Mouse (Mus musculus) cerebellum, postnatal 4 days (tissue): ENCODE data around the gene Prkci.

Source experiments
- DNase-seq, 2 experiments: peaks; one replicate each; pipeline ENCODE4 v3.0.0; 2022; ENCODE audit warnings: low spot score in 2 of 2, mixed read lengths in 1 of 2

Prkci gene

GRCm38 (mm10) chr3:31083507-31084245, 88.1 kb downstream of the Prkci start:
- peak in 1 of 2 experiments; percentile 67 for DNase-seq

DNA sequence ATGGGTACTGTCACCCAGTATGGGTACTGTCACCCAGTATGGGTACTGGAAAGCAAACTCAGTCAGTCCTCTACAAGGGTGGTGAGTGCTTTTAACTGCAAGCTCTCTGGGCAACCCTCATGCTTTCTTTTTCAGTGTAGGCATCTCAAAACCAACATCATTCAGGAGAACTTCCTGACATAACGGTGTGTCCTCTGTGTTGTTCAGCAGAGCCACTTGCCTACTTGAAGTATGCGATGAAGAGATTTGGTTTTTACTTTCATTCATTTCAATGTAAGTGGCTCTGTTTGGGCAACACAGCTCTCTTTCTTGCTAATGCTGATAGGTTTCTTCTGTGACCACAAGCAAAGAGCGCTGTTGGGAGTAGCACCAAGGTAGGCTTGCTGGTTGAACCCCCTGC, 89.5 kb downstream of the Prkci start:
- DNase-seq = no peak

- DNase-seq = no peak
These were observed 93.5 kb downstream of the Prkci start for GRCm38 (mm10) chr3:31088789-31089775.

GRCm38 (mm10) chr3:31089956-31090355, 94.4 kb downstream of the Prkci start:
- DNase-seq = no peak

DNA sequence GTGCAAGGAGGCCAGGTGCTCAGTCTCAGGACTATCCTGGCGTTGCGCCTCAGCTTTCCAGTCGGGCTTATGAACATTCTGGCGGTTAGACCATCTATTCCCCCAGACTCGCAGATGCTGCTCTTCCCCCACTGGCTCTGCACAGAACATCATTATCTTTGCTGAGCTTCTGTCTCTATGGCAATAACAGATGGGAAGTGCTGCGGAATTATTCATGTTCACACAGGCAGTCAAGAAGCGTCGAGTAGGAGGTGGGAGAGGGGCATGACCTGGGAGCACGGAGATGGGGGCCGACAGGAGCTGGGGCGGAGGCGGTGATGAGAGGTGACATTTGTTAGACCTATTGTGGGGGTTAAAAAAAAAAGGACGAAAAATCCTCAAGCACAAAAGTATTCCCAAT, 97.6 kb downstream of the Prkci start:
- peak in 1 of 2 experiments; percentile 42 for DNase-seq

DNA sequence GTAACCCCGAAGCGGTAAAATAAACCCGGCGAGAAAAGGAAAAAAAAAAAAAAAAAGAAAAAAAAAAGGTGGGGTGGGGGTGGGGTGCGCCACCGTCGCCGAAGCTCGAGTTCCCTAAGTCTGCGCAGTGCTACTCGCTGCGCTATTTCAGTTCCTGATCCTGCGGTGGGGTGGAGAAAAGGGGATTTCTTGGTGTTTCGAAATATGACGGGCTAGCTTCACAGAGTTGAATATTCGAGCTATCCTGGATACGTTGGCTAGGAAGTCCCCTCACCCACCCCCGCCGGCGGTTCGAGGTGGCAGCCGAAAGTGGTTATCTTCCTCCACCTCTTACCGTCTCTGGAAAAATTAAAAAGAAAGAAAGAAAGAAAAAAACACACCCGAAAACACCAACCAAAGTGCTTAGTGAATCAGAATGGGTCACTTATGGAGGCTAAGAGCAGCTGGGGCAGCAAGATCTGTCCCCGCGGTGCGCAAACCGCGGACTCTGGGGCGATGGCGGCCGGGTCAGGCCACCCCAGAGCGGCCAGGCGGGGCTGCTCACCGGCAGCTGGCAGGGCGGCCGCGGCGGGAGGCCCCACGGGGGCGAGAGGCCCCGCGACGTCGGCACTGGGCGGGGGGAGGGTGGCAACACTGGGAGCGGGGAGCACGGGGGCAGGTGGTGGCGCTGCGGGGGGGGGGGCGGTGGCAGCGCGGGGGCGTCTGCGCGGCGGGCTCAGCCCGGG, 98.2 kb downstream of the Prkci start:
- DNase-seq = peak; percentile 30 to 61

GRCm38 (mm10) chr3:31094531-31095178, 99.1 kb downstream of the Prkci start, which contains the start of gene Skil:
Gene Skil, plus strand, starts transcription at chr3:31095058.
- DNase-seq = peak; percentile 86 to 95

- DNase-seq = peak in 1 of 2 experiments; percentile 30
These were observed 99.6 kb downstream of the Prkci start for GRCm38 (mm10) chr3:31095179-31095490.

GRCm38 (mm10) chr3:31095491-31096154, 100.1 kb downstream of the Prkci start:
- no peak for DNase-seq

- DNase-seq = no peak
These were observed 100.9 kb downstream of the Prkci start for GRCm38 (mm10) chr3:31096155-31097101.

DNA sequence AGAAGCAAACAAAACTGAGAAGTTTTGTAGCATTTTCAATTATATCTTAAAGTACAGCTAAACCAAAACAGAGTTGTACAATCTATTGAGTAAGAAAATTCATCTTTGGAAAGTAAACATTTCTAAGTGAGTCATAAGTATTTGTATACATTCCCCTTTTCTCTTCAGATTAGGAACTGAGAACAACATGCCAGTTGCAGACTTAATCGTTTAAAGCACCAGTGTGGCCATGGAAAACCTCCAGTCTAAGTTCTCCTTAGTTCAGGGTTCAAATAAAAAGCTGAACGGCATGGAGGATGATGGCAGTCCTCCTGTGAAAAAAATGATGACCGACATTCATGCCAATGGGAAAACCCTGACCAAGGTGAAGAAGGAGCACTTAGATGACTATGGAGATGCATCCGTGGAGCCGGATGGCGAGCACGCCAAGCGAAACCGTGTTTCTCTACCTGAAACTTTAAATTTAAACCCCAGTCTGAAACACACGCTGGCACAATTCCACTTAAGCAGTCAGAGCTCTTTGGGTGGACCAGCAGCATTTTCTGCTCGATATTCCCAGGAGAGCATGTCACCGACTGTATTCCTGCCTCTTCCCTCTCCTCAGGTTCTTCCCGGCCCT, 101.7 kb downstream of the Prkci start:
- no peak for DNase-seq

DNA sequence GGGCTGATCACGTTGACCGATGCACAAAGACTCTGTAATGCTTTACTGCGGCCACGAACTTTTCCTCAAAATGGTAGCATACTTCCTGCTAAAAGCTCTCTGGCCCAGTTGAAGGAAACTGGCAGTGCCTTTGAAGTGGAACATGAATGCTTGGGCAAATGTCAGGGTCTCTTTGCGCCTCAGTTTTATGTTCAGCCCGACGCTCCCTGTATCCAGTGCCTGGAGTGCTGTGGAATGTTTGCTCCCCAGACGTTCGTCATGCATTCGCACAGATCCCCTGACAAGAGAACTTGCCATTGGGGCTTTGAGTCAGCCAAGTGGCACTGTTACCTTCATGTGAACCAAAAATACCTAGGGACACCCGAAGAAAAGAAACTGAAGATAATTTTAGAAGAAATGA, 102.4 kb downstream of the Prkci start:
- no peak for DNase-seq

DNA sequence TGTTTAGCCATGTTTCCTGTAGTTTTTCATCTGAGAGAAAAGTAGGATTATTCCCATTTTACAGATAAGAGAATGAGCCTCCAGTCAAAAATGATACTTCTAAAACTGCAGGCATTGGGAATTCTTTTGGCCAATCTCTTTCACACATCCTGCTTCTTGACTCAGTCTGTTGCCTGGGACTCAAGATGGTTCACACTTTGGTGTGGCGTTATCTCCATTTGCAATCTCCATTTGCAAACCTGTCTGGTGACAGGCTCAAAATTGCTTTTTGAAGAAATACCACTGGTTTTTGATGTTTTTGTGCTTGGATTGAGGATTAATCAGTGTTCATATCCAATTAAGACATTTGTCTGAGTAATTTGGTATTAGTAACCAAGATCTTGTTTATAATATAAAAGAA, 103.0 kb downstream of the Prkci start:
- no peak for DNase-seq

DNA sequence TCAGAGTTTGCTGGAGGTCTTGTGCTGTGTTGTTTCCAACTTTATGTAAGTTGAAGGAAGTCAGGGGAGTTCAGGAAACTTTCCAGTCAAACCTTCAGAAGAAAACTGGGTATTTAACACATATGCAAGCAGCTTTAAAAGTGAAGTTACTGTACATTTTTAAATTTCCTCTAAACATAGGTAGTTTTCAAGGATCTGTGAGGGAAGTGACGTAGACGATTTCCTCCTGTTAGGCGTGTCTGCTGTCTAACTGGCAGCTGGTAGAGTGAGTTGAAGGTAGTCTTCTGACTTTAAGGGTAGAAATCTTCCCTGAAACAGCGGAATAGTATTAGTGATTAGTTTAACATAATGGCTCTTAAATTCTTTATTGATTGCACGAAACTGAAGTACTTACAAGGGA, 104.5 kb downstream of the Prkci start:
- no peak for DNase-seq

DNA sequence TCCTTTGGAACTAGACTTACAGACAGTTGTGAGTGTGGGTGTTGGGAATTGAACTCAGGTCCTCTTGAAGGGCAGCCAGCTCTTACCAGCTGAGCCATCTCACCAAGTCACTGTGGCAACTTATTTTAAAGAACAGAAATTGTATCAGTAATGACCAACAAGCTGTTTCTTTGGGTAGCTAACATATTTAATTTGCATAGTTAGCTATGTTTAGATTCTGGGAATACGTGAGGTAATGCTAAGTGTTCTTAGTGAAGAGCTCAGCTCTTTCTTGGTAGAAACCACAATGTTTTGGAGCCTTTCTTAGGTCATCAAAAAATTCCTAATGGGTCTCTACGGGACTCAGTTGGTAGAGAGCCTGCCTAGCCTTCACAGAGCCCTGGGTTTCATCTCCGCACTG, 105.3 kb downstream of the Prkci start:
- no peak for DNase-seq
